Mouse (Mus musculus): ENCODE measurements around the gene Dzip1l. TPM values are rescaled to one million over a fixed set of nuclear protein-coding genes. Genes with fewer than 3 reads are reported as not detected.

Dzip1l gene
- polyA plus RNA-seq, 2 experiments: 18.2 to 20.7 TPM

GRCm38 (mm10) chr9:99685536-99686231, 56.4 kb downstream of the Dzip1l start:
- H3K4me1 ChIP-seq (ENCODE audit: control insufficient read depth, insufficient read depth, low read length): no peaks in the 10 kb centered on the region
- H3K9ac ChIP-seq (ENCODE audit: low read depth, low read length, severe bottlenecking): no peak overlapping the region
- no peaks in the 10 kb centered on the region for H3K27me3 ChIP-seq (ENCODE audit: control insufficient read depth, insufficient read depth, low read length)
- no peaks in the 10 kb centered on the region for H3K9me3 ChIP-seq (ENCODE audit: control insufficient read depth, low read length)
- H3K4me2 ChIP-seq (replicated peaks; ENCODE audit: low read depth, low read length, severe bottlenecking): no peak overlapping the region
- DNase-seq (ENCODE audit: low spot score) (no peak), ATAC-seq (ENCODE audit: low FRiP score, low read depth) (no peak)
- WGBS: 81% methylated on average over 5 of the region's 5 CpGs
- H3K4me3 ChIP-seq (replicated peaks; ENCODE audit: low read length): no peak overlapping the region
- no peak overlapping the region for H3K27ac ChIP-seq (replicated peaks; ENCODE audit: low read depth, low read length)
- TF ChIP-seq POLR2A (IDR thresholded peaks at IDR 0.05; ENCODE audit: borderline replicate concordance, extremely low read depth, insufficient read depth, insufficient read length): no peak
- H3K36me3 ChIP-seq (ENCODE audit: control insufficient read depth, insufficient read depth, low read length): no peaks in the 10 kb centered on the region

DNA sequence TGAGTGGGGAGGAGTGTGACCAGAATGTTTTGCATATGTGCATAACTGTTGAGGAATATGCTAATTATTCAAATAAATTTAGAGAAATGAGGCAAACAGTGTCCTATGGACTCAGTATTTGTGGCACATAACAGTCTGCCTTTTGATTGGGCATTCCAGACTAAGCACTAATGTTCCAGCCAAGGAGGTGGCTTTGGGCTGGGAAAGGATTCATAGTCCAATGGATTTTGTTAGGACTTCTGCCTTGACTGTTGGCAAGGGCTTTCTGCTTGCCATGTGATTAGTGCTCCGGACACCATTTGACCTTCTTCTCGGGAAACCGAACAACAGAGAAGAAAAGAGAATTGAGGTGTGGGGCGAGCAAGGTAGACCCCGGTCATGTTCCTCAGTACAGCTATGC, 60.5 kb downstream of the Dzip1l start:
- ATAC-seq (ENCODE audit: low FRiP score, low read depth): no peak
- Histone ChIP-seq H3K9ac (ENCODE audit: low read depth, low read length, severe bottlenecking) (no peak overlapping the region), H3K9me3 (ENCODE audit: control insufficient read depth, low read length) (no peaks in the 10 kb centered on the region), H3K4me2 (replicated peaks; ENCODE audit: low read depth, low read length, severe bottlenecking) (no peak overlapping the region), H3K27me3 (ENCODE audit: control insufficient read depth, insufficient read depth, low read length) (no peaks in the 10 kb centered on the region), H3K4me3 (replicated peaks; ENCODE audit: low read length) (no peak overlapping the region), H3K4me1 (ENCODE audit: control insufficient read depth, insufficient read depth, low read length) (no peaks in the 10 kb centered on the region), H3K27ac (replicated peaks; ENCODE audit: low read depth, low read length) (no peak overlapping the region), H3K36me3 (ENCODE audit: control insufficient read depth, insufficient read depth, low read length) (no peaks in the 10 kb centered on the region)
- 92% methylated on average over 5 of the region's 5 CpGs for WGBS
- no peak for TF ChIP-seq POLR2A (IDR thresholded peaks at IDR 0.05; ENCODE audit: borderline replicate concordance, extremely low read depth, insufficient read depth, insufficient read length)
- DNase-seq (ENCODE audit: low spot score): no peak

DNA sequence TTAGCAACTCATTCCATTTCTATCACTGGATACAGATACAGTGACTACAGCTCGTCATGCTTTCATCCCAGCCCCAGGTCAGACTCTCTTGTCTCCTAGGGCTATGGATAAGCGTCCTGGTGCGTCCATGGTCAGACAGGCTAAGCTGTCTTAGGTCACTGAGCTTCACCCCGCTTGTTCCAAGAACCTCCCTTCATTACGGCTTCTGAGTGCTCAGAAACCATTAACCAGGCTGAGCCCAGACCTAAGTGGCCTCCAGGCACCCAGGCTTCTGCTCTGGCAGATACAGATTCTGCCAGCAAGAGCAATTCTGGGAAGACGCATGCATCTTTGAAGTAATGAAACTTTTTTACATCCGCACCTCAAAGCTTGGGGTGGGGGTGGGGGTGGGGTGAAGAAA, 61.1 kb downstream of the Dzip1l start:
- DNase-seq (ENCODE audit: low spot score) (no peak), ATAC-seq (ENCODE audit: low FRiP score, low read depth) (no peak)
- TF ChIP-seq POLR2A (IDR thresholded peaks at IDR 0.05; ENCODE audit: borderline replicate concordance, extremely low read depth, insufficient read depth, insufficient read length): no peak
- H3K4me2 ChIP-seq (replicated peaks; ENCODE audit: low read depth, low read length, severe bottlenecking): no peak overlapping the region
- WGBS: 67% methylated on average over 7 of the region's 7 CpGs
- no peak overlapping the region for H3K9ac ChIP-seq (ENCODE audit: low read depth, low read length, severe bottlenecking)
- H3K36me3 ChIP-seq (ENCODE audit: control insufficient read depth, insufficient read depth, low read length): no peaks in the 10 kb centered on the region
- no peak overlapping the region for H3K4me3 ChIP-seq (replicated peaks; ENCODE audit: low read length)
- no peaks in the 10 kb centered on the region for H3K27me3 ChIP-seq (ENCODE audit: control insufficient read depth, insufficient read depth, low read length)
- H3K9me3 ChIP-seq (ENCODE audit: control insufficient read depth, low read length): no peaks in the 10 kb centered on the region
- H3K27ac ChIP-seq (replicated peaks; ENCODE audit: low read depth, low read length): no peak overlapping the region
- H3K4me1 ChIP-seq (ENCODE audit: control insufficient read depth, insufficient read depth, low read length): no peaks in the 10 kb centered on the region

DNA sequence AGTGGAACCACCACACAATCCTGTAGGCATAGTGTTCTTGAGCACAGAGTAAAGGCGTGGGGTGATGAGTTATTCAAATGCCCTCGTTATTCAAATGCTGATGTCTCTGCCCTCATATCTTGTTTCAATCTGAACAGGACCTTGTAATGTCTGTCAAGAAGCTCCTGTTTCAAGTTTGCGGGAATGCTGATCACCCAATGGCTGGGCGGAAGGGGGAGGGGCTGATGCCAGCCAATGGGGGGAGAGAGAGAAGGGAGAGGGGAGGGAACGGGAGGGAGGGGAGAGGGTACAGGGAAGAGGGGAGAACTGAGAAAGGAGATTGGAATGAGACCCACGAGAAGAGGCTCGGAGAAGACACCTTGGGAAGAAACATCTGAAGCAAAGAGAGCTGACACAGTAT, 65.7 kb downstream of the Dzip1l start:
- H3K27ac ChIP-seq (replicated peaks; ENCODE audit: low read depth, low read length): no peak overlapping the region
- no peaks in the 10 kb centered on the region for H3K4me1 ChIP-seq (ENCODE audit: control insufficient read depth, insufficient read depth, low read length)
- WGBS: 64% methylated on average over 7 of the region's 7 CpGs
- TF ChIP-seq POLR2A (IDR thresholded peaks at IDR 0.05; ENCODE audit: borderline replicate concordance, extremely low read depth, insufficient read depth, insufficient read length): no peak
- no peak overlapping the region for H3K4me3 ChIP-seq (replicated peaks; ENCODE audit: low read length)
- no peak overlapping the region for H3K4me2 ChIP-seq (replicated peaks; ENCODE audit: low read depth, low read length, severe bottlenecking)
- H3K9me3 ChIP-seq (ENCODE audit: control insufficient read depth, low read length): no peaks in the 10 kb centered on the region
- DNase-seq (ENCODE audit: low spot score) (no peak), ATAC-seq (ENCODE audit: low FRiP score, low read depth) (no peak)
- H3K9ac ChIP-seq (ENCODE audit: low read depth, low read length, severe bottlenecking): no peak overlapping the region
- H3K36me3 ChIP-seq (ENCODE audit: control insufficient read depth, insufficient read depth, low read length): no peaks in the 10 kb centered on the region
- no peaks in the 10 kb centered on the region for H3K27me3 ChIP-seq (ENCODE audit: control insufficient read depth, insufficient read depth, low read length)

DNA sequence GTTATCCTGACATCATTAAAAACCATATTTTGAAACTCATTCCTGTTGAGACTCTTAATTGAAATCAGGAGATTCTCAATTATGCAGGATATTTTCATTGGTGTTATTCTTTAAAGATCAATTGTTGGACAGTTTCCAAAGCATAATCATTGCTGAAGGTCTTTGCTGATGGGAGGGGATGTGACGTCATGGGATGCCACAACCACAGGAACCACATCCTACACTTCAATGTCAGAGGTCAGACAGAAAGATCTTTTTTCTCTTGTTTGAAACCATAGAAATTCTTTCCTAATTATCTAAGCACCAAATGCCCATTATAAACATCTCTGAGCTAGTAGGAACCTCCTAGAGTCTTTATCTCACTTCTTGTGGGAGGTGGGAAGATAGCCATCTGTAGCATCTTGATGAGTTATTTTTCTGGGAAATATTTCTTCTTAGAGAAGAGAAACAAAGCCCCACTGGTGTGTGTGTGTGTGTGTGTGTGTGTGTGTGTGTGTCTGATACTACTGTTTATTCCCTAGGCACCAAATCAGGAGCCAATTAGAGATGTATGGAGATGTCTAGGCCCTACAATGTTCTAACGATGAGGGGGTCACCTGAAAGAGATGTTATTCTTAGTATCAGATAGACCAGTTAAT, 70.6 kb downstream of the Dzip1l start:
- ATAC-seq (ENCODE audit: low FRiP score, low read depth) (no peak), DNase-seq (ENCODE audit: low spot score) (no peak)
- no peak overlapping the region for H3K27ac ChIP-seq (replicated peaks; ENCODE audit: low read depth, low read length)
- H3K9ac ChIP-seq (ENCODE audit: low read depth, low read length, severe bottlenecking): no peak overlapping the region
- TF ChIP-seq POLR2A (IDR thresholded peaks at IDR 0.05; ENCODE audit: borderline replicate concordance, extremely low read depth, insufficient read depth, insufficient read length): no peak
- H3K36me3 ChIP-seq (ENCODE audit: control insufficient read depth, insufficient read depth, low read length): no peaks in the 10 kb centered on the region
- 80% methylated on average over 2 of the region's 2 CpGs for WGBS
- no peaks in the 10 kb centered on the region for H3K27me3 ChIP-seq (ENCODE audit: control insufficient read depth, insufficient read depth, low read length)
- no peak overlapping the region for H3K4me2 ChIP-seq (replicated peaks; ENCODE audit: low read depth, low read length, severe bottlenecking)
- H3K9me3 ChIP-seq (ENCODE audit: control insufficient read depth, low read length): no peaks in the 10 kb centered on the region
- H3K4me3 ChIP-seq (replicated peaks; ENCODE audit: low read length): no peak overlapping the region
- H3K4me1 ChIP-seq (ENCODE audit: control insufficient read depth, insufficient read depth, low read length): no peaks in the 10 kb centered on the region

All from limb, embryonic 14.5 days (tissue).